Mouse (Mus musculus) thymus, adult 2 months (tissue): ENCODE results near the gene Aldh5a1.

Experiments
- CTCF ChIP-seq: fragments of 200-500 bp; IDR thresholded peaks from 2 replicates; pipeline ENCODE4 v1.5.1; 2012; ENCODE audit warnings: mild to moderate bottlenecking, control low read depth, low read length, moderate library complexity, borderline replicate concordance; ENCODE audit not compliant: control insufficient read depth, poor library complexity, insufficient read depth; ENCODE audit errors: extremely low read depth
- POLR2A ChIP-seq: fragments of 200-500 bp; IDR thresholded peaks from 2 replicates; pipeline ENCODE4 v1.6.1; 2012; ENCODE audit warnings: mild to moderate bottlenecking, low read length, control low read depth, moderate library complexity; ENCODE audit not compliant: control insufficient read depth, poor library complexity, insufficient read depth; ENCODE audit errors: extremely low read depth

DNA sequence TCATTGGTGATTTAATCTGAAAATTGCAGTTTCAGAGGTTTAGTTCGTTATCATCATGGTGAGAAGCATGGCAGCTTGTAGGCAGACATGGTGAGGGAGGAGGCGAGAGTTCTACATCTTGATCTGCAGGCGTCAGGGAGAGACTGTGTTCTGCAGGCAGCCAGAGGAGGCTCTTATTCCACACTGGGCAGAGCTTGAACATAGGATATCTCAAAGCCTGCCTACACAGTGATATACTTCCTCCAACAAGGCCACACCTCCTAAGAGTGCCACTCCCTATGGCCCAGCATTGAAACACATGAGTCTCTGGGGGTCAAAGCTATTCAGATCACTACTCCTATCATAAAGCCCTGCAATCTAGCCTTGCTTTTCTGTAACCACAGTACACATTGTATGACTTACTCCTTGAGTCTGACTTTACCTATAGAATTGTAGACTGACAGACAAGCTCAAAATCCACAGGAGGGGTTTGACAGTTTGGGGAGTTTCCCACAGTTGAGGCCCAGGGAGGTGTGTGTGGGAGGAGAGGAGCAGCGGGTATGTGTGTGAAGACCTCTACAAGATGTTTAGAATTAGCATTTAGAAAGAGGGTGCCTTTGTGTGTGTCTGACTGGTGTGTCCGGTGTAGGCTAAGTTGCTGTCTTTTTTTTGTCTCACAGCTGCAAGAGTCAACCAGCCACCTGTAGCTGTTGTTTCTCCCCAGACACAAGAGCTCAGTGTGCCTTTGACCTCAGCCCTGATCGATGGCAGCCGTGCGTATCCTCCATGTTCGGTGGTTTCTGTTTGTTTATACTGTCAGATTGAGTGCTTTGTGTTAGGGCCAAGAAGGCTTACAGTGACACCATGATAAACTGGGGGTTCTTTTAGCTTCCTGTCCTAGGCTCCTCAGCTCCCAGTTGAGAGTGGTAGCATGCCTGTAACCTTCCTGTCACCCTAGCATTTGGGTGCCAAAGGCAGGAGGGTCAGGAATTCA lies 70.7 kb downstream of the Aldh5a1 start:
- no peak for TF ChIP-seq CTCF
- no peak for TF ChIP-seq POLR2A
